Mouse (Mus musculus) kidney, postnatal 10 days (tissue): ENCODE measurements around the gene Eif2ak3.

Experiments used
- DNase-seq: peaks from one replicate; pipeline ENCODE4 v3.0.0; 2021; ENCODE audit warnings: mixed read lengths

Gene Eif2ak3

DNA sequence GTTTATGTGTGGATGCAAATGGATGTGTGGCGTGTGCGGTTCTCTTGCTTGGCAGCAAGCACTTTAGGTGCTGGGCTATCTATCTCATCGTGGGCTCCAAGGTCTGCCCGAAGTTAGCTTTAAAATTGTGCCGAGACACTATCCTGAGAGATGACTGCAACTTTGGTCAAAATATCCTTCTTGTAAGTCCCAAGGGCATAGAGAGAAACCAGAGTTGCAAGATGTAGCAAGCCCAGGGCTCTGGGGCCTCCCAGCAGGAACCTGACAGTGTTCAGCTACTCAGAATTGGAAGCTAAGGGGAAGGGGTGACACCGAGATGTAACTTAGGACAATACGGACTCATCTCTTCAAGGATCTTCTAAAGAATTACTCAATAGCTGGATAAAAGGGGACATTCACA, 65.3 kb downstream of the Eif2ak3 start:
- DNase-seq = no peak

DNA sequence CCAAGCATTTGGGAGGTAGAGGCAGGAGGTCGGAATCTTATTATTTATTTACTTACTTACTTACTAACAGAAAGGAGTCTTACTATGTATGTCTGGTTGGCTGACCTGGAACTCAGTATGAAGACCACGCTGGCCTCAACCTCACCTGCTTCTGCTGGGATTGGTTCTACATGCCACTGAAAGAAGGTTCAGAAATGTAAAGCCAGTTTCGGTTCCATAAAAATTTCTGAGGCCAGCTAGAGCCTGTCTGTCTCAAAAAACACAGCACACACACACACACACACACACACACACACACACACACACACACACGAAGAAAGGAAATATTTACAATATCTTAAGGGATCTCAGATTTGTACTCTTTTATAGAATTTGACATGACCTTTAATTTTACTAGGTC, 66.0 kb downstream of the Eif2ak3 start:
- DNase-seq = no peak

DNA sequence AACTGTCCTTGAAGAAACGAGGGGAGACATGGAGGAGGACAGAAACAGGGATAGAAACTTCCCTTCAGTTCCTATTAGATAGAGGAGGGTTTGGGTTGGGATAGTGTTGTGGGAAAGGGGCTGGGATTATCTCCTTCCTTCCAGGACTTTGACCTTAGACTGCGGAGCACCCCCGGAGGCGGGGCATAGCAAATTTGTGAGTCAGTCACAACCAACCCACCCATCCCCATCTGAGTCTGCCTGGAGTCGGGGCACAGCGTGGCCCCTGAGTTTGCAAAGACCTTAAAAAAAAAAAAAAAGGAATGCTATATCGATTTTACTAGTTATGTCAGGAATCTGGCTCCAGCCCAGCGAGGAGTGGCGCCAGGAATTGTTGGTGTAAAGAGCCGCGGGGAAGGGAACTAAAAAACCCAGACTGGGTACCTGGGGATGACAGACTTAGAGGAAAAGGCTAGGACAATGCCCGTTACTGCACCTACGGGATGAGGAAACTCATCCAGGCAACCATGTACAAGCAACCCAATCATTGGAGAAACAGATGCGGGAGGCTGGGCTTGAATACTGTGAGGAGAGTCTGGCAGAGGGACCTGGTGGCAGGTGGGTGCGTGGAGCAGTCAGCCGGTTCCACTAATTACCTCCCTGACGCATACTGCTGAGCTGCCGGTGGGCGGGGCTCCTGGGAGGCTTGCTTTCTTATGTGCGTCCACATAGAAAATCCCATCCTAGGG, 67.5 kb downstream of the Eif2ak3 start:
- peak; percentile 17 for DNase-seq

DNA sequence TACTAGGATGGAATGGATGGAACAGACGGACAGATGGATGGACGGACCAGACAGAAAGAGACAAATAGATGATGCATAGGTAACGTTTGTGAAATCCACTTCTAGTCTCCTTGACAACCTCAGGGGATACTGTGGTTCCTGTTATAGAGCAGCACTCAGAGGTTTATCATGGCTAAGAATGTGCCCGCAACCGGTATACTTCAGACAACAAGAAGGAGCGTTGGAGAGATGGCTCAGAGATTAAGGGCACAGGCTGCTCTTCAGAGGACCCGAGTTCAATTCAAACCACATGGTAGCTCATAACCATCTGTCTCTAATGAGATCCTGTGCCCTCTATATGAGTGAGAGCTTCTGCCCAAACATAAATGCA, 68.1 kb downstream of the Eif2ak3 start:
- no peak for DNase-seq

DNA sequence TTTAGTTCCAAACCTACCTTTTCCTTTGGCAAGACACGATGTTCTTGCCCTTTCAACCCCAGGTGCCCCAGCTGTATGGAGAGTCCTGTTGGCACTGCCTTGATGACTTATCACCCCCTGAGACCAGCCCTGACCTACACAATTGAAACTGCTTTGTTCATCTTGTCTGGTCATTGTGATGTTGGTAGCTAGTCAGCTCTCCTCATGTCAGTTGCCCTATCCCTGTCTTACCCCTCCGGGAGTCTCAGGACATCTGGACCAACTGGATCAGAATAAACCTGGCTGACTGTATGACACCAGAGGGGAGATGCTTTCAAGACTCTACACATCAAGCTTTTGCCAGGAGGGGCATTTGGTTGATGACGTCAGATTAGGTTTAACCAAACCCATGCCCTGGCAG, 74.5 kb downstream of the Eif2ak3 start, which contains the start of gene Tex37:
Gene Tex37 (minus strand): TSS at position 101 of the 400 bp plus-strand sequence.
- DNase-seq = no peak

DNA sequence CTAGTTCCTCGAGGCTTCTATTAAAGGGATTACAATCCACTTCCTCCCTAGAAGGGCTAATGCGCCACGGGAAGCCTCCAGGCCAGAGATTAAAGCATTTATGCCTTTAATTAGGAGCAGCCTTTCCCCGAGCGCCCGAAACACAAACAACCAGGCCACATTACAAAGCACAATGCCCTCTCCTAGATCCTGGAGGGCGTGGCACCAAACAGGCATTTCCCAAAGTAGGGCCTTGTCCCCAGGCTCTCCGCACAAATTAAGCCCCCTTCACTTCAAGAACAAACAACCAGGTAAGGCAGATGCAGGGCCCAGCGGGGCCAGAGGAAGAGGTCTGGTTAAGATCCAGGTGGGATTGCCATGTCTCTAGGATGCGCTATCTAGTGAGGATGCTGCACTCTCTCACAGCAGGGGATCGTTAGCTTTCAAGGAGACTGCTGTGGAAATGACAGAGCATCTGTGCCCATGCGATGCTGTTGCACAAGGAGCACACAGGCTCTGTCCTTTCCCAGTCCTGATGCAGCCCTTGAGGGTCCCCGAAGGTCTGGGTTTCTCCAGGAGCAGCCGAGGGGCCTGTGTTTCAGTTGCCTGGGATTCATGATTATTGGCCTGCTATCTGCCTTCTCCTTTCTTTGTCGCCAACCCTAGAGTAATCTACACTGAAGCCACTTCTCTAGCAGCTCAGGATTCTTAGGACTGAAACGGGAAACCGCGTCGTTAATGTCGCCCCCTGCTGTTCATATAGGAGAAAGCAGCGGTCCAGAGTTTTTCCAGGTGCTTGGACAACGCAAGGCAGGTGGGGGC, 77.2 kb downstream of the Eif2ak3 start:
- DNase-seq = peak; percentile 47

DNA sequence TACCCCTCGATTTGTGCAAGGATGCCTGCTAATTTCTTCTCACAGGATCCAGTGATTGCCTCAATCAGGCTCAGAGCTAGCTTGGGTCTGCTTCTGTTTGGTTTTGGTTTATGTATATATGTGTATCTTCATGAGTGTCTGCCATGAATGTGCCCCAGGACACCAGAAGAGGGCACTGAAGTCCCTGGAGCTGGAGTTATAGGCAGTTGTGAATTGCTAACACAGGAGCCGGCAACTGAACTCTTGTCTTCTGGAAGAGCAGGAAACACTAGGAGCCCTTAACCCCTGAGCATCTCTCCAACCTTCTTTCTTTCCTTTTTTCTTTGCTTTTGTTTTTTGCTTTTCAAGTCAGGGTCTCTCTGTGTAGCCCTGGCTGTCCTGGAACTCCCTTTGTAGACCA, 87.5 kb downstream of the Eif2ak3 start:
- DNase-seq = no peak

DNA sequence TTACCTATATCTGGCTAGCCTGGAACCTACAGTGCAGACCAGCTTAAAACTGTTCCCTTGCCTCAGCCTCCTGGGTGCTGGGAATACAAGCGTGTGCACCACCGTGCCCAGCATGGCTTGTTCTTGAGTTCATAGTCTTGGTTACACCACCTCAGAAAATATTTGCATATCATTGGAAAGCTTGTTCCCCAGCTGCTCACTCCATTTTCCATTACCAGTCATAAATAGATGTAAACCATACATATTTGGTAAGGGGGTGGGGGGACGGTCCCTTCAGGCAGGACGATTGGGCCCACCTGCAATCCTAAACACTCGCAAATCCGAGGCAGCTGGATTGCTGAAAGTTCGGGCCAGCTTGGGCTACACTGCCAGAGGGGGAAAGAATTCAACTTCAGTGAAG, 109.0 kb downstream of the Eif2ak3 start:
- no peak for DNase-seq

DNA sequence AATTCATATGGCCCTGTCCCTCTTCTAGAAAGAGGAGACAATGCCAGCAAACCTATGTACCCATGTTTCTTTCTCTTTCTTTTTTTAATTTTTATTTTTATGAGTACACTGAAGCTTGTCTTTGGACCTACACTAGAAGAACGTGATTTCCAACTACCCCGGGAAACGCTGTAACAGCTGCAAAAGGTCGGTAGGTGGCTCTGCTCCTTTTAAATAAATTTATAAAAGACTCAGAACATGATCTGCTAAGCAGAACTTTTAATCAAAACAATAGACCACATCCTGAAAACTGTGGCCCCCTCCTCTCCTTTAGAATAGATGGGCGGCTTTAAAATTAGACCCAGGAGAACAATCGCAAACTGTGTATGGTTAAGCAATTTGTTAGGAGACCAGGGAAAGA, 109.7 kb downstream of the Eif2ak3 start:
- peak; percentile 57 for DNase-seq
